Mouse (Mus musculus) heart, postnatal 0 days (tissue): ENCODE measurements around the gene Susd6. TPM values are rescaled to one million over a fixed set of nuclear protein-coding genes. Genes with fewer than 3 reads are reported as not detected.

Experiments used
- ATAC-seq: fragments of 200-750 bp; cut with Nextera tagmentation; 2 replicates; pipeline ENCODE4 v1.8.0; 2017; ENCODE audit warnings: low read depth, moderate number of reproducible peaks, moderate library complexity; ENCODE audit not compliant: insufficient read depth
- DNase-seq: peaks from one replicate; pipeline ENCODE4 v3.0.0-alpha.2; 2016; ENCODE audit warnings: low spot score
- H3K27ac ChIP-seq: fragments of 300-500 bp; sonication (generic); 2 replicates; pipeline ENCODE4 v1.5.1; 2014; ENCODE audit warnings: low read depth, mild to moderate bottlenecking
- H3K27me3 ChIP-seq: fragments of 300-500 bp; sonication (generic); 2 replicates; pipeline ENCODE4 v1.6.1; 2014; ENCODE audit warnings: low read length, mixed read lengths; ENCODE audit not compliant: control insufficient read depth, insufficient read depth
- H3K36me3 ChIP-seq: fragments of 300-500 bp; sonication (generic); replicated peaks from 2 replicates; pipeline ENCODE4 v1.6.1; 2014; ENCODE audit warnings: low read length, mixed read lengths; ENCODE audit not compliant: control insufficient read depth, insufficient read depth
- H3K4me1 ChIP-seq: fragments of 300-500 bp; sonication (generic); 2 replicates; pipeline ENCODE4 v1.6.1; 2014; ENCODE audit warnings: antibody characterized with exemption; ENCODE audit not compliant: control insufficient read depth, insufficient read depth
- H3K4me2 ChIP-seq: fragments of 300-500 bp; sonication (generic); 2 replicates; pipeline ENCODE4 v1.6.1; 2014; ENCODE audit warnings: low read depth, mild to moderate bottlenecking, low read length, moderate library complexity
- H3K4me3 ChIP-seq: fragments of 300-500 bp; sonication (generic); 2 replicates; pipeline ENCODE4 v1.5.1; 2014; ENCODE audit warnings: low read depth, low read length
- H3K9ac ChIP-seq: fragments of 300-500 bp; sonication (generic); replicated peaks from 2 replicates; pipeline ENCODE4 v1.6.1; 2014; ENCODE audit warnings: low read depth, low read length, mixed read lengths
- H3K9me3 ChIP-seq: fragments of 300-500 bp; sonication (generic); replicated peaks from 2 replicates; pipeline ENCODE4 v1.6.1; 2016; ENCODE audit warnings: low read length; ENCODE audit not compliant: control insufficient read depth
- CTCF ChIP-seq: IDR thresholded peaks from 2 replicates; pipeline ENCODE4 v1.5.1; 2016; ENCODE audit warnings: antibody characterized with exemption, control low read depth, low read depth
- EP300 ChIP-seq: IDR thresholded peaks from 2 replicates; pipeline ENCODE4 v1.6.1; 2016; ENCODE audit warnings: antibody characterized with exemption, low read depth
- WGBS: fragments of 180-500 bp; shearing (Covaris S2); extraction: QIAGEN DNeasy Blood & Tissue Kit; methylation state at CpG from one replicate; pipeline ENCODE4 v1.1.7; 2014; 5-methylcytosine and 5-hydroxymethylcytosine counted together
- polyA plus RNA-seq: library from polyadenylated mRNA; unstranded; fragments of >200 nt; fragmentation: Nextera tagmentation; extraction: Ambion mirVana; gene quantifications from 2 replicates; pipeline ENCODE4 v1.2.1, GENCODE M21; 2015
- total RNA-seq: library from RNA; depleted of rRNA; stranded (reverse); fragments of >200 nt; gene quantifications from 2 replicates; pipeline ENCODE4 v1.2.3, GENCODE M21; 2014; ENCODE audit warnings: low replicate concordance

Susd6 gene
- total and polyA plus RNA-seq, 2 experiments from 2014 or later: 15.4 to 50.6 TPM

DNA sequence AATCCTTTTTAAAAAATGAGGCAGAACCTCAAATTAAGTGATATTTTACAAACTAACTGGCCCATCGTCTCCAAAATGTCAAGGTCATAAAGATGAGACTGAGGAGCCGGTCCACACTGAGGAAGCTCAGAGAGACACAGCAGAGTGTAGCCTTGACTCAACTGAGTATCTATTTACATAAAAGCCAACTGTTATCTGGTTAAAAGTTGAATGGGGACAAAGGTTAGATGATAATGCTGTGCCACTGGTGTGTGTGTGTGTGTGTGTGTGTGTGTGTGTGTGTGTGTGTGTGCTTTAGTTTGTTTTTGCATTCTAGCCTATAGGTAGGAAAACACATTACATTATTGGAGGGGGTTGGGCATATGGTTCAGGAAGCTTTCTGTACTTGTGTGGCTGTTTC lies 100.8 kb downstream of the Susd6 start:
- H3K4me3 ChIP-seq: no peak overlapping the region

DNA sequence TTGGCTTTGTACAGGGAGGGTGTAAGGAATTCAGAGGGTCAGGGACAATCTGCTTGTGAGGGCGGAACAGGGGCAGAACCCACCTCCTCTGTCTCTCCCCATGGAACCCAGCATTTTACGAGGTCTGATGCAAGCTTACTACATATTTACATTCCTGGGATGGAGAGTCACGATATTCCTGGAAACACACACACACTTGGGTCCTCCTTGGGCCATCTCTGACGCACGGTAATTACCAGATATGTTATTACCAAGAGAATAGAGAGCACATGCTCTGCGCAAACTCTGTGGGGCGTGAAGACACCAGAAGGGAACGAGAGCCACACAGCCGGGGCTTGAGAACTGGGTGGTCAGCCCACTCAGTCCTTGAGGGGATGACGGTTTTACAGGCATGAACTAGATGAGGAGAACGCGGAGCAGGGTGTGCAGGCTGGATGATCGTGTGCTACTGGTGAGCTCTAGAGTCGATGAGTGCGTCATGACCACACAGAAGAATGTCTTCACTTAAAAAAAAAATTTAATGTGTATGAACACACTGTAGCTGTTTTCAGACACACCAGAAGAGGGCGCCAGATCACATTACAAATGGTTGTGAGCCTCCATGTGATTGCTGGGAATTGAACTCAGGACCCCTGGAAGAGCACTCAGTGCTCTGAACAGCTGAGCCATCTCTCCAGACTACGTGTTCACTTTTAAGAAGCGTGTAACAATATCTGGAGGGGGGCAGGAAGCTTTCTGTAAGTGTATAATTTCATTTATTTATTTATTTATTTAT lies 103.6 kb downstream of the Susd6 start:
- Histone ChIP-seq H3K9me3 (0 out of 2 replicates have a peak, but pooled peaks cover 4% of the 10 kb centered on the region), H3K9ac (no peak overlapping the region), H3K4me1 (no peaks in the 10 kb centered on the region), H3K27ac (no peak overlapping the region), H3K36me3 (no peaks in the 10 kb centered on the region), H3K27me3 (no peaks in the 10 kb centered on the region), H3K4me3 (no peak overlapping the region), H3K4me2 (no peak overlapping the region)
- DNase-seq: no peak
- TF ChIP-seq EP300 (no peak), CTCF (no peak)
- ATAC-seq: no peak
- 87% methylated on average over 18 of the region's 18 CpGs for WGBS

More for the DNA sequence above, 100.8 kb downstream of the Susd6 start:
- Histone ChIP-seq H3K9ac (no peak overlapping the region), H3K4me2 (no peak overlapping the region), H3K27me3 (no peaks in the 10 kb centered on the region), H3K36me3 (no peaks in the 10 kb centered on the region), H3K4me1 (no peaks in the 10 kb centered on the region), H3K9me3 (no peaks in the 10 kb centered on the region), H3K27ac (no peak overlapping the region)
- 88% methylated on average over 2 of the region's 2 CpGs for WGBS
- ATAC-seq (no peak), DNase-seq (no peak)
- TF ChIP-seq CTCF (no peak), EP300 (no peak)

DNA sequence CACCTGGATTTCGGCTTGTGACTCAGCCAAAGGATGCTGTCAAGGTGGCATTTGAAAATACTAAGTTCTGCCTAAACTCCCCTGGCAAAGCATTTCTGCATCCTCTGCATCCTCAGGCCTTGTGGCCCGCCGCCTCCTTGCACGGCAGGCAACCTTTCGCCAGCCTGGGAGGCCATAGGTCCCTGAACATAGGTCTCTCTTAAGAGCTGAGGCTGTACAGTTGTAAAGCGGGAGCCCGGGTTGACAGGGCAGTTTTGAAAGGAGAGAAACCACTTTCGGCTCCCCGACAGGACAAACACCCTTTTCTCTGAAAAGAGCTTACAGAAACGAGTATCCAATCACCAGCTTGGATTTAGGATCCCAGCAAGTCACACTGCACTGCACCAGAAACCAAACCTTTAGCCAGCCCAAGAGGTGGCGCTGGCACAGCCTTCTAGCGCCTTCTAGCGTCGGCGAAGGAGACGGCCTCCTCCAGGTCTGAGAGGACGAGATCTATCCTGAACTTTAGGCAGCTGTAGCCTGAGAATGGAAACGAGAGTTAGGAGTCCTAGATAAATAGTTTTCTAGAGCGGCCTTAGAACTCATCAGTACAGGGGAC lies 104.8 kb downstream of the Susd6 start:
- DNase-seq (peak; percentile 87), ATAC-seq (peak; percentile 87)
- Histone ChIP-seq H3K27ac (no peak overlapping the region), H3K36me3 (no peaks in the 10 kb centered on the region), H3K9me3 (0 out of 2 replicates have a peak, but pooled peaks cover 4% of the 10 kb centered on the region), H3K27me3 (no peaks in the 10 kb centered on the region), H3K9ac (no peak overlapping the region), H3K4me3 (no peak overlapping the region), H3K4me2 (peak overlapping the region; percentile 39; the same call in 1 of the 2 replicates), H3K4me1 (no peaks in the 10 kb centered on the region)
- 15% methylated on average over 19 of the region's 19 CpGs for WGBS
- no peak for TF ChIP-seq EP300
- TF ChIP-seq CTCF: peak; percentile 99

DNA sequence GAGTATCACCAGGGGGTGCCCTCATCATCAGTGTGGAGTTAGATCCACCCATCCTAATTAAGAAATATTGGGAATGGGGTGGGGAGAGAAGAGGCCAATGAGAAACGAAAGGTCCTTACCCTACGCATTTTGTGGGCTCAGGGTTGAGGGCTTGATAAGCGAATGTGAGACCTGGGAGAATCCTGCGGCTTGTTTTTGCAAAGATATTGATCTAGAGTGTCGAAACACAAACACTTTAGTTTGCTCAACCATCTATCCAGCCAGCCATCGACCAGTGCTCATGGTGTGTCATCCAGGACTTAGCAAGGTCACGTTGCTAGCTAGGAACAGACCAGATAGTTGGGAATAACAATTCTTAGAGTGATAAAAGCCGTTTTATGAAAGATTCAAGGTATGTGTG lies 119.3 kb downstream of the Susd6 start:
- TF ChIP-seq CTCF: no peak
- no peak for TF ChIP-seq EP300
- H3K27ac ChIP-seq: no peak overlapping the region
- DNase-seq: no peak
- no peak overlapping the region for H3K4me2 ChIP-seq
- no peak for ATAC-seq
- H3K27me3 ChIP-seq: no peaks in the 10 kb centered on the region
- H3K9ac ChIP-seq: no peak overlapping the region
- H3K4me1 ChIP-seq: no peaks in the 10 kb centered on the region
- WGBS: 74% methylated on average over 8 of the region's 8 CpGs
- no peak overlapping the region for H3K4me3 ChIP-seq
- no peaks in the 10 kb centered on the region for H3K36me3 ChIP-seq
- H3K9me3 ChIP-seq: no peaks in the 10 kb centered on the region

DNA sequence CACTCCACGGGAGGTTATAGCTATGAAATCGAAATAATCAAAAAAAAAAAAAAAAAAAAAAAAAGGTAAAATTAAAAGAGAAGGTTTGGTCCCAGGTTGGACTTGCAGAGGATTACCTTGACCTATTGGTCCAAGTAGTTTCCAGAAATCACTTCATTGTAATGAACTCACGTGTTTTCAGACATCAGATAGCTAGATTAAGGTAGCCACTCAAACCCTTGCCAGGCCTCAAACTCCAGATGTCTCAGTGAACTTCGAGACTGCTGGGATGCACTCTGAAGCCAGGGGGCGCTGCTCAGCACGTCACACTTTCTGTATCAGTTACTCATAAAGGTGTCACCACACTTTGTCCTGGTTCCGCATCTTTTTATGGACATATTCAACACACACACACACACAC lies 127.5 kb downstream of the Susd6 start:
- no peak for ATAC-seq
- no peaks in the 10 kb centered on the region for H3K27me3 ChIP-seq
- WGBS: 49% methylated on average over 7 of the region's 7 CpGs
- no peak overlapping the region for H3K27ac ChIP-seq
- no peaks in the 10 kb centered on the region for H3K9me3 ChIP-seq
- H3K4me2 ChIP-seq: no peak overlapping the region
- no peaks in the 10 kb centered on the region for H3K36me3 ChIP-seq
- 0 out of 2 replicates have a peak, but pooled peaks have one; percentile 20 for TF ChIP-seq CTCF
- no peak for TF ChIP-seq EP300
- no peak for DNase-seq
- H3K4me1 ChIP-seq: peaks cover 1% of the 10 kb centered on the region; the same call in 1 of the 2 replicates
- no peak overlapping the region for H3K4me3 ChIP-seq
- H3K9ac ChIP-seq: no peak overlapping the region
